Mouse (Mus musculus): ENCODE results near the gene Itgam.
"Not testable (repeated sequence)": the region's sequence is repeated elsewhere in the genome, so short reads cannot be mapped to it uniquely, and the experiment has no call there.

Itgam gene

GRCm38 (mm10) chr7:128128741-128129720 is 66.6 kb downstream of the Itgam start, which contains the start of gene Itgax:
Gene Itgax (plus strand): TSS chr7:128129547.
- DNase-seq (ENCODE audit: low spot score in 2 of 2), result no peak

- DNase-seq (ENCODE audit: low spot score in 2 of 2), result no peak
Measured at GRCm38 (mm10) chr7:128132148-128132547, 69.7 kb downstream of the Itgam start.

GRCm38 (mm10) chr7:128133596-128133995 is 71.2 kb downstream of the Itgam start:
- DNase-seq (ENCODE audit: low spot score in 2 of 2), result no peak

GRCm38 (mm10) chr7:128136927-128137326 is 74.5 kb downstream of the Itgam start:
- no peak for DNase-seq (ENCODE audit: low spot score in 2 of 2)

- no peak for DNase-seq (ENCODE audit: low spot score in 2 of 2)
Measured at GRCm38 (mm10) chr7:128139611-128140010, 77.2 kb downstream of the Itgam start.

- no peak for DNase-seq (ENCODE audit: low spot score in 2 of 2)
Measured at GRCm38 (mm10) chr7:128150970-128151369, 88.5 kb downstream of the Itgam start.

GRCm38 (mm10) chr7:128154076-128154475 is 91.6 kb downstream of the Itgam start, which contains the start of gene Itgad:
Gene Itgad (plus strand): TSS chr7:128154376.
- no peak for DNase-seq (ENCODE audit: low spot score in 2 of 2)

GRCm38 (mm10) chr7:128154924-128155323 is 92.5 kb downstream of the Itgam start:
- DNase-seq (ENCODE audit: low spot score in 2 of 2), result no peak

- DNase-seq (ENCODE audit: low spot score in 2 of 2), result not testable (repeated sequence)
Measured at GRCm38 (mm10) chr7:128158688-128159354, 96.4 kb downstream of the Itgam start.

GRCm38 (mm10) chr7:128164001-128164400 is 101.6 kb downstream of the Itgam start:
- DNase-seq (ENCODE audit: low spot score in 2 of 2), result no peak

GRCm38 (mm10) chr7:128166391-128166790 is 104.0 kb downstream of the Itgam start:
- no peak for DNase-seq (ENCODE audit: low spot score in 2 of 2)
